Mouse (Mus musculus): ENCODE measurements at regions not wholly inside any gene's neighbourhood (a gene's known extent, or its start where the extent isn't known, plus 50 kb on each side); places are given as distances from the start of the nearest gene placed in this dataset.

- intact Hi-C loops (cut with DNase I) = no loop called here
These were observed 979.5 kb upstream of the Car8 start for GRCm38 (mm10) chr4:9218380-9218779.

GRCm38 (mm10) chr4:9208606-9209005 lies 969.8 kb upstream of the Car8 start:
- intact Hi-C loops (cut with DNase I) = no loop called here

- intact Hi-C loops (cut with DNase I) = no loop called here
These were observed 961.2 kb upstream of the Car8 start for GRCm38 (mm10) chr4:9200012-9200411.

- intact Hi-C loops (cut with DNase I) = no loop called here
These were observed 957.6 kb upstream of the Car8 start for GRCm38 (mm10) chr4:9196435-9196834.

- intact Hi-C loops (cut with DNase I) = no loop called here
These were observed 954.3 kb upstream of the Car8 start for GRCm38 (mm10) chr4:9193121-9193520.

- intact Hi-C loops (cut with DNase I) = no loop called here
These were observed 946.5 kb upstream of the Car8 start for GRCm38 (mm10) chr4:9185156-9185875.

- intact Hi-C loops (cut with DNase I) = no loop called here
These were observed 945.7 kb upstream of the Car8 start for GRCm38 (mm10) chr4:9184451-9185121.

- intact Hi-C loops (cut with DNase I) = no loop called here
These were observed 935.5 kb upstream of the Car8 start for GRCm38 (mm10) chr4:9174365-9174764.

- intact Hi-C loops (cut with DNase I) = no loop called here
These were observed 923.5 kb upstream of the Car8 start for GRCm38 (mm10) chr4:9162374-9162773.

GRCm38 (mm10) chr4:9161814-9162133 lies 922.9 kb upstream of the Car8 start:
- intact Hi-C loops (cut with DNase I) = no loop called here

- intact Hi-C loops (cut with DNase I) = no loop called here
These were observed 922.4 kb upstream of the Car8 start for GRCm38 (mm10) chr4:9161068-9161813.

- intact Hi-C loops (cut with DNase I) = no loop called here
These were observed 908.9 kb upstream of the Car8 start for GRCm38 (mm10) chr4:9147732-9148131.

- intact Hi-C loops (cut with DNase I) = no loop called here
These were observed 905.7 kb upstream of the Car8 start for GRCm38 (mm10) chr4:9144226-9145215.

- intact Hi-C loops (cut with DNase I) = no loop called here
These were observed 904.2 kb upstream of the Car8 start for GRCm38 (mm10) chr4:9143087-9143486.

- intact Hi-C loops (cut with DNase I) = no loop called here
These were observed 903.3 kb upstream of the Car8 start for GRCm38 (mm10) chr4:9141946-9142683.

- intact Hi-C loops (cut with DNase I) = no loop called here
These were observed 901.9 kb upstream of the Car8 start for GRCm38 (mm10) chr4:9140691-9141090.

- intact Hi-C loops (cut with DNase I) = loop anchor here (2.0 kb wide), 2 partner anchors 320 to 392 kb away; no protein-coding TSS in a partner anchor
These were observed 897.8 kb upstream of the Car8 start for GRCm38 (mm10) chr4:9136657-9137056.

- intact Hi-C loops (cut with DNase I) = loop anchor here (2.0 kb wide), 2 partner anchors 321 to 393 kb away; no protein-coding TSS in a partner anchor
These were observed 897.3 kb upstream of the Car8 start for GRCm38 (mm10) chr4:9136188-9136569.

GRCm38 (mm10) chr4:9135481-9136187 lies 896.8 kb upstream of the Car8 start:
- intact Hi-C loops (cut with DNase I) = loop anchor here (2.0 kb wide), 2 partner anchors 321 to 393 kb away; no protein-coding TSS in a partner anchor

- intact Hi-C loops (cut with DNase I) = no loop called here
These were observed 894.9 kb upstream of the Car8 start for GRCm38 (mm10) chr4:9133695-9134094.

All from adrenal gland (tissue).